Mouse (Mus musculus): ENCODE measurements around the gene St3gal2.

GRCm38 (mm10) chr8:110877862-110878261 lies 41.9 kb upstream of the St3gal2 start:
- no peak for TF ChIP-seq POLR2A (IDR thresholded peaks at IDR 0.05; ENCODE audit: borderline replicate concordance, control insufficient read depth, low read depth, low read length)
- TF ChIP-seq CTCF (IDR thresholded peaks at IDR 0.05; ENCODE audit: control insufficient read depth, insufficient read depth, low read length) = no peak

All from bone marrow, adult 2 months (tissue).